Mouse (Mus musculus) intestine, embryonic 15.5 days (tissue): Measurements from ENCODE around the gene 6030498E09Rik. TPM values are rescaled to one million over a fixed set of nuclear protein-coding genes. Genes with fewer than 3 reads are reported as not detected.

Source experiments
- polyA plus RNA-seq: library from polyadenylated mRNA; unstranded; fragments of >200 nt; fragmentation: Nextera tagmentation; extraction: Ambion mirVana; gene quantifications from 2 replicates; pipeline ENCODE4 v1.2.1, GENCODE M21; 2015

6030498E09Rik gene
- polyA plus RNA-seq, 1 experiment from 2014 or later: 0.18 TPM

Other genes starting within 250 kb of the 6030498E09Rik start
- 24.7 and 29.3 TPM in 2 replicates for gene Cul4b, start 196.5 kb upstream of the 6030498E09Rik start, polyA plus RNA-seq
- gene Mcts1, start 172.1 kb upstream of the 6030498E09Rik start, polyA plus RNA-seq: 95.2 and 104 TPM in 2 replicates
- gene C1galt1c1, start 137.6 kb upstream of the 6030498E09Rik start, polyA plus RNA-seq: 57.8 and 60.9 TPM in 2 replicates